Mouse (Mus musculus) kidney, embryonic 14.5 days (tissue): ENCODE measurements at regions not wholly inside any gene's neighbourhood (a gene's known extent, or its start where the extent isn't known, plus 50 kb on each side); places are given as distances from the start of the nearest gene placed in this dataset.

Source experiments
- ATAC-seq: fragments of 200-750 bp; cut with Nextera tagmentation; 2 replicates; pipeline ENCODE4 v1.8.0; 2017; ENCODE audit warnings: moderate number of reproducible peaks, mild to moderate bottlenecking, moderate TSS enrichment, moderate library complexity; ENCODE audit not compliant: low FRiP score, low TSS enrichment
- H3K27ac ChIP-seq: fragments of 300-500 bp; sonication (generic); 2 replicates; pipeline ENCODE4 v1.5.1; 2014; ENCODE audit warnings: low read depth, mild to moderate bottlenecking, low read length, moderate library complexity, mixed read lengths
- H3K27me3 ChIP-seq: fragments of 300-500 bp; sonication (generic); 2 replicates; pipeline ENCODE4 v1.6.1; 2014; ENCODE audit warnings: mild to moderate bottlenecking, low read length; ENCODE audit not compliant: control insufficient read depth, insufficient read depth
- H3K36me3 ChIP-seq: fragments of 300-500 bp; sonication (generic); 2 replicates; pipeline ENCODE4 v1.6.1; 2014; ENCODE audit warnings: low read length, mixed read lengths; ENCODE audit not compliant: control insufficient read depth, insufficient read depth
- H3K4me1 ChIP-seq: fragments of 300-500 bp; sonication (generic); 2 replicates; pipeline ENCODE4 v1.6.1; 2014; ENCODE audit warnings: low read length, mixed read lengths; ENCODE audit not compliant: control insufficient read depth, insufficient read depth
- H3K4me2 ChIP-seq: fragments of 300-500 bp; sonication (generic); replicated peaks from 2 replicates; pipeline ENCODE4 v1.6.1; 2014; ENCODE audit warnings: low read depth, mild to moderate bottlenecking, low read length
- H3K4me3 ChIP-seq: fragments of 300-500 bp; sonication (generic); 2 replicates; pipeline ENCODE4 v1.5.1; 2014; ENCODE audit warnings: mild to moderate bottlenecking, low read length
- H3K9ac ChIP-seq: fragments of 300-500 bp; sonication (generic); 2 replicates; pipeline ENCODE4 v1.6.1; 2014; ENCODE audit warnings: low read depth, mild to moderate bottlenecking, low read length, moderate library complexity
- H3K9me3 ChIP-seq: fragments of 300-500 bp; sonication (generic); 2 replicates; pipeline ENCODE4 v1.6.1; 2016; ENCODE audit warnings: low read length; ENCODE audit not compliant: control insufficient read depth
- WGBS: fragments of 180-500 bp; shearing (Covaris S2); extraction: QIAGEN DNeasy Blood & Tissue Kit; methylation state at CpG from one replicate; pipeline ENCODE4 v1.1.7; 2014; 5-methylcytosine and 5-hydroxymethylcytosine counted together

GRCm38 (mm10) chr15:42955167-42955566 is 2821.0 kb downstream of the 9330182O14Rik start:
- no peaks in the 10 kb centered on the region for H3K27me3 ChIP-seq
- H3K4me1 ChIP-seq: no peaks in the 10 kb centered on the region
- H3K4me2 ChIP-seq: no peak overlapping the region
- H3K9me3 ChIP-seq: no peaks in the 10 kb centered on the region
- no peak overlapping the region for H3K4me3 ChIP-seq
- no peak overlapping the region for H3K27ac ChIP-seq
- WGBS: 81% methylated on average over 4 of the region's 4 CpGs
- H3K9ac ChIP-seq: no peak overlapping the region
- H3K36me3 ChIP-seq: no peaks in the 10 kb centered on the region
- no peak for ATAC-seq

GRCm38 (mm10) chr15:42962747-42963338 is 2828.7 kb downstream of the 9330182O14Rik start:
- Histone ChIP-seq H3K9ac (no peak overlapping the region), H3K4me1 (no peaks in the 10 kb centered on the region), H3K36me3 (no peaks in the 10 kb centered on the region), H3K27ac (no peak overlapping the region), H3K27me3 (no peaks in the 10 kb centered on the region), H3K4me2 (no peak overlapping the region), H3K9me3 (no peaks in the 10 kb centered on the region), H3K4me3 (no peak overlapping the region)
- ATAC-seq: peak; percentile 84
- 19% methylated on average over 11 of the region's 11 CpGs for WGBS

GRCm38 (mm10) chr15:42965314-42965713 is 2831.1 kb downstream of the 9330182O14Rik start:
- no peak overlapping the region for H3K9ac ChIP-seq
- no peaks in the 10 kb centered on the region for H3K27me3 ChIP-seq

More at GRCm38 (mm10) chr15:42965314-42965713, 2831.1 kb downstream of the 9330182O14Rik start:
- Histone ChIP-seq H3K4me3 (no peak overlapping the region), H3K36me3 (no peaks in the 10 kb centered on the region), H3K27ac (no peak overlapping the region), H3K9me3 (no peaks in the 10 kb centered on the region), H3K4me2 (no peak overlapping the region), H3K4me1 (no peaks in the 10 kb centered on the region)
- ATAC-seq: no peak
- 70% methylated on average over 3 of the region's 3 CpGs for WGBS
